Mouse (Mus musculus) kidney, embryonic 14.5 days (tissue): ENCODE results near the gene Olfr750. TPM values are rescaled to one million over a fixed set of nuclear protein-coding genes. Genes with fewer than 3 reads are reported as not detected.
A peak's percentile ranks its signal among the peaks of the same experiment; 100 is the strongest.
"Not testable (repeated sequence)": the region's sequence is repeated elsewhere in the genome, so short reads cannot be mapped to it uniquely, and the experiment has no call there.

ENCODE experiments used
- ATAC-seq: fragments of 200-750 bp; cut with Nextera tagmentation; 2 replicates; pipeline ENCODE4 v1.8.0; 2017; ENCODE audit warnings: moderate number of reproducible peaks, mild to moderate bottlenecking, moderate TSS enrichment, moderate library complexity; ENCODE audit not compliant: low FRiP score, low TSS enrichment
- H3K27ac ChIP-seq: fragments of 300-500 bp; sonication (generic); 2 replicates; pipeline ENCODE4 v1.5.1; 2014; ENCODE audit warnings: low read depth, mild to moderate bottlenecking, low read length, moderate library complexity, mixed read lengths
- H3K27me3 ChIP-seq: fragments of 300-500 bp; sonication (generic); 2 replicates; pipeline ENCODE4 v1.6.1; 2014; ENCODE audit warnings: mild to moderate bottlenecking, low read length; ENCODE audit not compliant: control insufficient read depth, insufficient read depth
- H3K36me3 ChIP-seq: fragments of 300-500 bp; sonication (generic); 2 replicates; pipeline ENCODE4 v1.6.1; 2014; ENCODE audit warnings: low read length, mixed read lengths; ENCODE audit not compliant: control insufficient read depth, insufficient read depth
- H3K4me1 ChIP-seq: fragments of 300-500 bp; sonication (generic); 2 replicates; pipeline ENCODE4 v1.6.1; 2014; ENCODE audit warnings: low read length, mixed read lengths; ENCODE audit not compliant: control insufficient read depth, insufficient read depth
- H3K4me2 ChIP-seq: fragments of 300-500 bp; sonication (generic); replicated peaks from 2 replicates; pipeline ENCODE4 v1.6.1; 2014; ENCODE audit warnings: low read depth, mild to moderate bottlenecking, low read length
- H3K4me3 ChIP-seq: fragments of 300-500 bp; sonication (generic); 2 replicates; pipeline ENCODE4 v1.5.1; 2014; ENCODE audit warnings: mild to moderate bottlenecking, low read length
- H3K9ac ChIP-seq: fragments of 300-500 bp; sonication (generic); 2 replicates; pipeline ENCODE4 v1.6.1; 2014; ENCODE audit warnings: low read depth, mild to moderate bottlenecking, low read length, moderate library complexity
- H3K9me3 ChIP-seq: fragments of 300-500 bp; sonication (generic); 2 replicates; pipeline ENCODE4 v1.6.1; 2016; ENCODE audit warnings: low read length; ENCODE audit not compliant: control insufficient read depth
- WGBS: fragments of 180-500 bp; shearing (Covaris S2); extraction: QIAGEN DNeasy Blood & Tissue Kit; methylation state at CpG from one replicate; pipeline ENCODE4 v1.1.7; 2014; 5-methylcytosine and 5-hydroxymethylcytosine counted together
- polyA plus RNA-seq: library from polyadenylated mRNA; unstranded; fragments of >200 nt; fragmentation: Nextera tagmentation; extraction: Ambion mirVana; gene quantifications from 2 replicates; pipeline ENCODE4 v1.2.1, GENCODE M21; 2014

Olfr750 gene
- polyA plus RNA-seq, 1 experiment from 2014 or later: not detected

DNA sequence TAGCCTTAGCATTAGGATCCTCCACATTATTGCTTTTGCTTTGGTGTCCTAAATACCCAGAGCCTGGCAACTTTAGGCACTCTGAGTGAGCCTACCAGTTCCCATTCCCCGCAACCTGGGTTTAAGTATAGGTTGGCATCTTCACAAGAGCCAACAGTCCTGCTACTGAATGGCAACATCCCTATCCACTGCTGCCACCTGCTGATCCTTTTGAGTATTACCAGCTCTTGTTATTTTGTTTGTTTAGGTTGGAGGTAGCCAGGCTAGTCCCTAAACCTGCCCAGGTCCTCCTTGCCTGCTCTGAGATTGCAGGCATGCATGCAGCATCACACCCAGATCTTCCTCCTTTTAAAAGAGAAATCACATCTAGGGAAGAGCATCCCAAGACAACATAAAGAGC is 24.1 kb upstream of the Olfr750 start:
- H3K9me3 ChIP-seq, H3K9ac ChIP-seq, H3K36me3 ChIP-seq, H3K4me1 ChIP-seq, H3K4me3 ChIP-seq, H3K27ac ChIP-seq, H3K4me2 ChIP-seq, H3K27me3 ChIP-seq: not testable (repeated sequence)
- WGBS: 22% methylated on average over 1 of the region's 1 CpGs
- ATAC-seq: peak; percentile 38; the same call in 1 of the 2 replicates

DNA sequence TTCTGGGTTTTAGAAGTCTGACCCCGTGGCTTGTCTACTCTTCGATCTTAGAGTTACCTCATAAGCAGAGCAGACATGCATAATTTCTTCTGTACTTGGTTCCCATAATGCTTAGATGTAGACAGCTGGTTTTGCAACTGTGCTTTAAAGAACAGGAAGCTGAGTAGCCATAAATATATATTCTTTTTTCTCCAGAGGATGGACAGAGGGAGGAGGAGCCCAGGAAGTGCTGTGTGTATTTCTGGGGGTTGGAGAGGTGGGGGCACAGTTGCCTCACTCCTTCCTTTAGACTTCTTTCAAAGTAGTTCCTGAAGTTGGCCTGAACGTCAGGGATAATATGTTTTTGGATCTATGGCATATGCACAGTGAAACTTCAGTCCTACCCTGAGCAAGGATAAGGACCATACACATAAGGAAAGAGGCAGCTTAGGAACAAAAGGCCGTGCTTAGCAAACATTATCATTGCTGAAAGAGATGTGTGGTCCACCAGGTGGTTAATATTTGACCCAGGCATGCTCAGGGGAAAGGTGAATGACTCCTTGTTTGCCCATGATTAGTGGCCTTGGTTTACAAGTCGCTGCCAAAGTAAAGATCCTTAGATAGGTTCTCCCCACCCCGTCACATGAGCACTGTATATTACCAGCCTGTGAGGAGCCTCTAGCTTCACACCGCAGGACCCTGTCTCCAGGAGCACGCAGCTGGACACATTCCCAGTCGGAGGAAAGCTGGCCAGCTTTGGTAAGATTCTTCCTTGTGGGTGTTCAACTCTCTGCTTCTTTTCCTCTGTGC is 21.7 kb upstream of the Olfr750 start:
- H3K4me3 ChIP-seq: no peak overlapping the region
- ATAC-seq: no peak
- no peaks in the 10 kb centered on the region for H3K27me3 ChIP-seq
- H3K36me3 ChIP-seq: no peaks in the 10 kb centered on the region
- H3K9me3 ChIP-seq: no peaks in the 10 kb centered on the region
- H3K9ac ChIP-seq: no peak overlapping the region
- peak overlapping the region; percentile 49; the same call in 1 of the 2 replicates for H3K27ac ChIP-seq
- WGBS: 52% methylated on average over 9 of the region's 9 CpGs
- H3K4me1 ChIP-seq: peaks cover 5% of the 10 kb centered on the region; the same call in 1 of the 2 replicates
- no peak overlapping the region for H3K4me2 ChIP-seq

GRCm38 (mm10) chr14:51094921-51095320 is 20.7 kb upstream of the Olfr750 start:
- H3K4me3 ChIP-seq: no peak overlapping the region
- no peak overlapping the region for H3K4me2 ChIP-seq
- H3K9ac ChIP-seq: no peak overlapping the region
- H3K4me1 ChIP-seq: peaks cover 5% of the 10 kb centered on the region; the same call in 1 of the 2 replicates
- WGBS: 76% methylated on average over 9 of the region's 9 CpGs
- ATAC-seq: no peak
- no peak overlapping the region for H3K27ac ChIP-seq
- H3K9me3 ChIP-seq: no peaks in the 10 kb centered on the region
- H3K36me3 ChIP-seq: no peaks in the 10 kb centered on the region
- no peaks in the 10 kb centered on the region for H3K27me3 ChIP-seq

GRCm38 (mm10) chr14:51094096-51094875 is 20.1 kb upstream of the Olfr750 start:
- ATAC-seq: no peak
- no peaks in the 10 kb centered on the region for H3K27me3 ChIP-seq
- no peak overlapping the region for H3K4me2 ChIP-seq
- H3K4me1 ChIP-seq: peaks cover 5% of the 10 kb centered on the region; the same call in 1 of the 2 replicates
- no peak overlapping the region for H3K9ac ChIP-seq
- H3K27ac ChIP-seq: no peak overlapping the region
- no peaks in the 10 kb centered on the region for H3K36me3 ChIP-seq
- H3K4me3 ChIP-seq: no peak overlapping the region
- H3K9me3 ChIP-seq: no peaks in the 10 kb centered on the region
- WGBS: 76% methylated on average over 5 of the region's 5 CpGs

DNA sequence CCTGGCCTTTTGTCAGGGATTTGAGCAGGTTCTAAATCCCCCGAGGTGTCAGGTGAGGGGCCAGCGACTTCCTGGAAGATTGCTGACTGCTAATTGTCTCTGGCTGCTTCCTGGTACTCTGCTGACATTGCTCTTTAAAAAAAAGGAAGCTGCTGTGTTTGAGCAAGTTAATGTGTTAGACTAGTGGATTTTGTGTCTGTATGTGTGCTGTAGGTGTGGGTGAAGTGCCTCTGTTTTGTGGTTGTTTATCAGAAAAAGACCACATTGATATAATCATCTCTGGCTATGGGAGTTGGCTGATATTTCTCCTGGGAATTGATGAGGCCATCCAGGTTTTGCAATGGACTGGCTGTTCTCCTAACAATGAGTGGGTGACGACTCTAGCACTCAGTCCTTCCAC is 19.3 kb upstream of the Olfr750 start:
- no peaks in the 10 kb centered on the region for H3K27me3 ChIP-seq
- H3K9ac ChIP-seq: no peak overlapping the region
- H3K36me3 ChIP-seq: no peaks in the 10 kb centered on the region
- H3K4me3 ChIP-seq: no peak overlapping the region
- no peak overlapping the region for H3K4me2 ChIP-seq
- H3K9me3 ChIP-seq: no peaks in the 10 kb centered on the region
- H3K4me1 ChIP-seq: peaks cover 5% of the 10 kb centered on the region; the same call in 1 of the 2 replicates
- no peak for ATAC-seq
- 20% methylated on average over 3 of the region's 3 CpGs for WGBS
- no peak overlapping the region for H3K27ac ChIP-seq

DNA sequence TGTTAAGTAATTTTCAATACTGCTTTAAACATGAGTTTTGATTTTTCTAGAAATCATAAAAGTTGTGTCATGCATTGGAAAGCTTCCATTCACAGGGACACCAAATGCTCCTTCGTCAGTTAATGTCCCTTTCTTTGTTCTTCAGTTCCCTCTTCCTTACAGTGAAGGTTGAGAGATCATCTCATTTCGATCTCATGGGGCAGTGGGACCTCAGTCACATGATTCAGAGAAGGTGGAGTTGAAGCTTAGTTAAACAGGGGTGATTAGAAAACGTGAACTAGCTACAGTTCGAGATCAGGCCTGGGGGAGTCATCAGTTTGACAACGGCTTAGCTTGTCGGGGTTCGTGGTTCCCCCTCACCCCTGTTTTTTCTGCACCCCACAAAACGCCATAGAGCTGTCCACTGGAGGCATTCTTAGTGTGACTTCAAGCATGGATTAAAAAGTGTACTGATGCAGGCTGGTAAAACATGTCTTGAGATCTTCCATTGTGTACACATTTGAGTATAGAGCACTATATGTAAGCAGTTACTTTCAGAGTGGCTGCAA is 17.9 kb upstream of the Olfr750 start:
- 42% methylated on average over 8 of the region's 8 CpGs for WGBS
- no peak for ATAC-seq
- Histone ChIP-seq H3K9ac (no peak overlapping the region), H3K4me3 (peak overlapping the region; percentile 71; the same call in 1 of the 2 replicates), H3K27me3 (no peaks in the 10 kb centered on the region), H3K27ac (no peak overlapping the region), H3K4me2 (peak overlapping the region; percentile 72), H3K9me3 (no peaks in the 10 kb centered on the region), H3K36me3 (no peaks in the 10 kb centered on the region), H3K4me1 (peaks cover 7% of the 10 kb centered on the region; the same call in 1 of the 2 replicates)

- Histone ChIP-seq H3K36me3 (no peaks in the 10 kb centered on the region), H3K27me3 (no peaks in the 10 kb centered on the region), H3K9me3 (no peaks in the 10 kb centered on the region), H3K4me2 (peak within 1 kb of the TSS; percentile 72), H3K27ac (peak within 1 kb of the TSS; percentile 84), H3K4me3 (peak within 1 kb of the TSS; percentile 71), H3K9ac (peak within 1 kb of the TSS; percentile 66), H3K4me1 (peaks cover 7% of the 10 kb centered on the region; the same call in 1 of the 2 replicates)
- 8% methylated on average over 33 of the region's 33 CpGs for WGBS
- ATAC-seq: peak; percentile 35; the same call in 1 of the 2 replicates
Measured at GRCm38 (mm10) chr14:51090921-51091900, 17.0 kb upstream of the Olfr750 start, which contains the start of the genes Rnase4 and Ang. TSS of gene Rnase4 (plus strand) at chr14:51091077. TSS of gene Ang (plus strand) at chr14:51091150.
